Mouse (Mus musculus): ENCODE results near the gene Kirrel3. TPM values are rescaled to one million over a fixed set of nuclear protein-coding genes. Genes with fewer than 3 reads are reported as not detected.

The Kirrel3 gene
- polyA plus RNA-seq, 1 experiment from 2014 or later, result 2.2 TPM

GRCm38 (mm10) chr9:34912273-34912972 is 426.7 kb downstream of the Kirrel3 start:
- Histone ChIP-seq H3K27ac (no peak overlapping the region), H3K36me3 (no peaks in the 10 kb centered on the region), H3K4me1 (no peaks in the 10 kb centered on the region), H3K27me3 (ENCODE audit: low read depth, poor library complexity, severe bottlenecking) (no peaks in the 10 kb centered on the region), H3K9me3 (replicated peaks) (no peaks in the 10 kb centered on the region), H3K4me3 (no peak overlapping the region)
- DNase-seq (ENCODE audit: low spot score), result no peak
- 74% methylated on average over 2 of the region's 2 CpGs for WGBS

DNA sequence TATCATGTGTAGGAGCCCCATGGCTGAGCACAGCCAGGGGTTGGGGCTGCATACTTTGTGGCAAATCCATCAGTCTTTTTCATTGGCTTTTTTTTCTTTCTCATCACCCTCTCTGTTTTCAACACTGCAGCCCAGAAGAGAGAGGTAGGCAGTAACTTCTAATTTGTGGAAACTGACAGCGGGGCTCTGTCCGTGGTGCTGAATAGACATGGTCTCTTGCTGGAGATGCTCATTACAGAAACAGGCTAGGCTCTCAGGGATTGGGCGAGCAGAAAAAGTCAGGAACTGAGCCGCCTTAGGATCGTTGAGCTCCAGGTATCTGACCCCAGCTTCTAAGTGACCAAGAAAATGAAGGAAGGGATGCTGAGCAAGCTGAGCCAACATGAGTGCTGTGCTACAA is 427.3 kb downstream of the Kirrel3 start:
- Histone ChIP-seq H3K36me3 (no peaks in the 10 kb centered on the region), H3K4me3 (no peak overlapping the region), H3K9me3 (replicated peaks) (no peaks in the 10 kb centered on the region), H3K27me3 (ENCODE audit: low read depth, poor library complexity, severe bottlenecking) (no peaks in the 10 kb centered on the region), H3K27ac (no peak overlapping the region), H3K4me1 (no peaks in the 10 kb centered on the region)
- DNase-seq (ENCODE audit: low spot score), result peak; percentile 86
- whole genome bisulfite sequencing, result 8% methylated on average over 5 of the region's 5 CpGs

GRCm38 (mm10) chr9:34918976-34919375 is 433.3 kb downstream of the Kirrel3 start:
- no peaks in the 10 kb centered on the region for H3K36me3 ChIP-seq
- no peaks in the 10 kb centered on the region for H3K9me3 ChIP-seq (replicated peaks)
- no peak for DNase-seq (ENCODE audit: low spot score)
- no peaks in the 10 kb centered on the region for H3K4me1 ChIP-seq
- no peak overlapping the region for H3K27ac ChIP-seq
- H3K27me3 ChIP-seq (ENCODE audit: low read depth, poor library complexity, severe bottlenecking), result no peaks in the 10 kb centered on the region
- H3K4me3 ChIP-seq, result no peak overlapping the region
- WGBS, result 95% methylated on average over 5 of the region's 5 CpGs

DNA sequence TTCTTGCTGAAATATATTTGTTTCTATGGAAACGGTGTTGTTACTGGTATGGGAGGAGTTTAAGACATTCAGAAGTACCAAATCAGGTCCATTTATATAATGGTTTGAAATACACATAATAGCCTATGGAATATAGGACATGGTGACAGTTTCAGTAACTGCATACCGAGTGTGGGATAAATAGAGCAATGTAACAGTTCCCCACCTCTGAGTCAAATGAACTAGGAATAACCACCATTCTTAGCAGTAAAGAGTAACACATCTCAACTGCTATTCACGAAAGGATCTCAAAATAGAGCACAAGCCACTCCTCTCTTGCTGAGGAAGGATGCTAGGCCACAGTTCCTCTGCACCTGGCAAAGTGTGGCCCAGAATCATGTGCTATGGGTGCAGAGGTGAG is 434.4 kb downstream of the Kirrel3 start:
- Histone ChIP-seq H3K27me3 (ENCODE audit: low read depth, poor library complexity, severe bottlenecking) (no peaks in the 10 kb centered on the region), H3K4me3 (no peak overlapping the region), H3K27ac (no peak overlapping the region), H3K4me1 (no peaks in the 10 kb centered on the region), H3K9me3 (replicated peaks) (no peaks in the 10 kb centered on the region), H3K36me3 (no peaks in the 10 kb centered on the region)
- WGBS, result 85% methylated on average over 3 of the region's 3 CpGs
- DNase-seq (ENCODE audit: low spot score), result no peak

DNA sequence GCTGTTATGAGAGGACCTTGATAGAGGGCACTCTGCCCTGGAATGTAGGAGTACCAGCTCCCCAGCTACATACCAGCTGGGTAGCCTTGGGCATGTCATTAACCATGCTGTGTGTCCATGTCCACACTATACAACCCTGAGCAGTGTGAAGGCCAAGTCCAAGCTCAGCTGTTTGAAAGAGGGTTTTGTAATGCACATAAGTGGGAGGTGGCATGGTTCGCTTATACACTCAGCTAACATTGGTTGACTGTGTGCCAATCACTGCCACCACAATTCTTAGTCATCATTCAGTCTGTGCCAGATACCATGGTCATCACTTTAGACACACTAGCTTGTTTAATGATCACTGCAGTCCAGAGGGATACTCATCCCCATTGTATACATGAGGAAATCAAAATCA is 436.2 kb downstream of the Kirrel3 start:
- Histone ChIP-seq H3K36me3 (no peaks in the 10 kb centered on the region), H3K9me3 (replicated peaks) (no peaks in the 10 kb centered on the region)
- WGBS, result 100% methylated on average over 1 of the region's 1 CpGs

GRCm38 (mm10) chr9:34922716-34923115 is 437.0 kb downstream of the Kirrel3 start:
- 83% methylated on average over 6 of the region's 6 CpGs for WGBS
- Histone ChIP-seq H3K27me3 (ENCODE audit: low read depth, poor library complexity, severe bottlenecking) (no peaks in the 10 kb centered on the region), H3K4me1 (no peaks in the 10 kb centered on the region), H3K9me3 (replicated peaks) (no peaks in the 10 kb centered on the region), H3K4me3 (no peak overlapping the region), H3K36me3 (no peaks in the 10 kb centered on the region), H3K27ac (no peak overlapping the region)
- DNase-seq (ENCODE audit: low spot score), result no peak

More for the DNA sequence above, 436.2 kb downstream of the Kirrel3 start:
- DNase-seq (ENCODE audit: low spot score), result no peak
- no peaks in the 10 kb centered on the region for H3K4me1 ChIP-seq
- H3K27ac ChIP-seq, result no peak overlapping the region
- H3K27me3 ChIP-seq (ENCODE audit: low read depth, poor library complexity, severe bottlenecking), result no peaks in the 10 kb centered on the region
- no peak overlapping the region for H3K4me3 ChIP-seq

- 86% methylated on average over 14 of the region's 14 CpGs for WGBS
These were observed 437.6 kb downstream of the Kirrel3 start for GRCm38 (mm10) chr9:34923134-34923931.

DNA sequence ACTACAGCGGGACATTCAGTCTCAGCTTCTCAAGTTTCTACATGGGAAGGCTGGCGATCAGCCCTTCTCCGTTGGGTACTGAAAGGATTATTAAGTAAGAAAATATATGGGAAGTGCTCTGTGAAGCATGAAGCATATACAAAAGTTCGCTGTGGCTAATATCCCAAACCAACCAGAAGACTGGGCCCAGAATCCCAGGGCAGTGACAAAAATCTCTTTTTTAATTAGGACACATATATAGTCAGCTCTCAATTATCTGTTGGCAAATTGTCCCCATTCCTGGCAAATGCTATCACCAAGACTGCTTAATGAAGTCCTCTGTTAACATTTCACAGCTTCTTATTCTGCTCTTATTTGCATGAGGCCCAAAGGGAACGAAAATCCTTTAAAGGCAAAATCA is 439.9 kb downstream of the Kirrel3 start:
- Histone ChIP-seq H3K9me3 (replicated peaks) (no peaks in the 10 kb centered on the region), H3K4me1 (no peaks in the 10 kb centered on the region), H3K27ac (no peak overlapping the region), H3K27me3 (ENCODE audit: low read depth, poor library complexity, severe bottlenecking) (no peaks in the 10 kb centered on the region), H3K4me3 (no peak overlapping the region), H3K36me3 (no peaks in the 10 kb centered on the region)
- DNase-seq (ENCODE audit: low spot score), result no peak
- 89% methylated on average over 5 of the region's 5 CpGs for WGBS

More at GRCm38 (mm10) chr9:34923134-34923931, 437.6 kb downstream of the Kirrel3 start:
- DNase-seq (ENCODE audit: low spot score), result no peak
- Histone ChIP-seq H3K27ac (no peak overlapping the region), H3K4me1 (no peaks in the 10 kb centered on the region), H3K9me3 (replicated peaks) (no peaks in the 10 kb centered on the region), H3K27me3 (ENCODE audit: low read depth, poor library complexity, severe bottlenecking) (no peaks in the 10 kb centered on the region), H3K4me3 (no peak overlapping the region), H3K36me3 (no peaks in the 10 kb centered on the region)

DNA sequence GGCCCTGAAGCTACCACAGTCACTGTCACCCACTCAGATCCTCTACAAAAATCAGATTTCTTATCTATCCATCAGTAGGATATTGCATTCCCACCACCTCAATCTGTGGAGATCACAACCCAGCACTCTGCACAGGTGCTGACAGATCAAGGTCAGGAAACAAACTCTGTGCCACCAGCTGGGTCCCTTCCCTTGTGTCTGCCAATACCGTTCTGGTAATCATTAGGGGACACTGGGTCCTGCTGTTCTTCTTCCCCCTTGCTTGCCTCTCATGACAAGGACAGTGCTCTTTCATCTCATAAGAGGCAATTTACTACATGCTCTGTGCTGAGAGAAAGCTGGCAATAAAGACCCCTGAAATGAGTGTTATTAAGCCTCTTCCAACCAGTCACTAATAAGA is 444.7 kb downstream of the Kirrel3 start:
- 36% methylated on average over 1 of the region's 1 CpGs for whole genome bisulfite sequencing
- DNase-seq (ENCODE audit: low spot score), result no peak

DNA sequence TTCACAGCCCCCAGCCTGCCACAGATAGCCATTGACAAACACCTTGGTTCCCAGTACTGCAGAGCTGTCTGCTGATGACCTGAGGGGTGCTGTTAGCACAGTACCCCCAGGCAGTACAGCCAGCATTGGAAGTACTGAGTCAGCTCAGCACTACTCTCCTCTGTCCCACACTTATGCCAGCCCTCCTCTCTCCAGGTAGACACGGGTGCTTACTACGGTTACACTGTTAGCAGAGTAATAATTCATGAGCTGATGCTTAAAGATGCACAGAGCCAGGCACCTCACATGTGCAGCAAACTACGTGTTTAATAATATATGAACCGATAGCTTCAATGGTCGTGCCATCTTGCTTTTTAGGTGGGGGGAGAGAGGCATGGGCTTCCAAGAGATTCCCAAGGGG is 452.4 kb downstream of the Kirrel3 start:
- H3K36me3 ChIP-seq, result no peaks in the 10 kb centered on the region
- DNase-seq (ENCODE audit: low spot score), result no peak
- H3K27me3 ChIP-seq (ENCODE audit: low read depth, poor library complexity, severe bottlenecking), result no peaks in the 10 kb centered on the region
- no peaks in the 10 kb centered on the region for H3K9me3 ChIP-seq (replicated peaks)
- no peak overlapping the region for H3K27ac ChIP-seq
- no peaks in the 10 kb centered on the region for H3K4me1 ChIP-seq
- 89% methylated on average over 5 of the region's 5 CpGs for WGBS
- H3K4me3 ChIP-seq, result no peak overlapping the region

More for the DNA sequence above, 444.7 kb downstream of the Kirrel3 start:
- Histone ChIP-seq H3K4me1 (no peaks in the 10 kb centered on the region), H3K9me3 (replicated peaks) (no peaks in the 10 kb centered on the region), H3K27me3 (ENCODE audit: low read depth, poor library complexity, severe bottlenecking) (no peaks in the 10 kb centered on the region), H3K4me3 (no peak overlapping the region), H3K36me3 (no peaks in the 10 kb centered on the region), H3K27ac (no peak overlapping the region)

- H3K4me3 ChIP-seq, result no peak overlapping the region
- no peaks in the 10 kb centered on the region for H3K36me3 ChIP-seq
- no peaks in the 10 kb centered on the region for H3K27me3 ChIP-seq (ENCODE audit: low read depth, poor library complexity, severe bottlenecking)
- no peaks in the 10 kb centered on the region for H3K9me3 ChIP-seq (replicated peaks)
- H3K27ac ChIP-seq, result no peak overlapping the region
- 94% methylated on average over 5 of the region's 5 CpGs for WGBS
- H3K4me1 ChIP-seq, result no peaks in the 10 kb centered on the region
- DNase-seq (ENCODE audit: low spot score), result no peak
These were observed 453.9 kb downstream of the Kirrel3 start for GRCm38 (mm10) chr9:34939621-34940020.

GRCm38 (mm10) chr9:34942122-34942831 is 456.6 kb downstream of the Kirrel3 start:
- Histone ChIP-seq H3K4me3 (no peak overlapping the region), H3K27ac (no peak overlapping the region), H3K27me3 (ENCODE audit: low read depth, poor library complexity, severe bottlenecking) (0 out of 2 replicates have a peak, but pooled peaks cover 3% of the 10 kb centered on the region), H3K4me1 (peaks cover 2% of the 10 kb centered on the region), H3K36me3 (no peaks in the 10 kb centered on the region), H3K9me3 (replicated peaks) (no peaks in the 10 kb centered on the region)
- 79% methylated on average over 6 of the region's 6 CpGs for WGBS
- no peak for DNase-seq (ENCODE audit: low spot score)

DNA sequence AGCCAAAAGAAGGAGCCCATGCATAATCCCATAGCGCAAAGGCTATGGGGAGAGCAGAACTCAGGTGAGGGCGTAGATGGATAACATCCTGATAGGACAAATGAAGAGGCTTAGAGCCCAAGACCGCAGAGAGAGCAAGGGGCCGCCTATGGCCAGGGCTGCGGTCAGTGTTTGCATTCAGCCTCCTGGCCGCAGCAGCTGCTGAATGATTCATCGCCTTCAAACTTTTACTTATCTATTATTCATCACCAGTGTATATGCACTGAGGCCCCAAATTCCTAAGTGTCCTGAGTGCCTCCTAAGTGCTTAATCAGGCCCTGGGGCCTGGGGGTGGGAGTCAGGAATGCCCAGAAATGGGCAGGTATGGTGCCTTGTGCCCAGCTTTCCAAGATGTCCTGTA is 457.3 kb downstream of the Kirrel3 start:
- WGBS, result 93% methylated on average over 7 of the region's 7 CpGs
- no peak overlapping the region for H3K27ac ChIP-seq

More for the DNA sequence above, 457.3 kb downstream of the Kirrel3 start:
- H3K27me3 ChIP-seq (ENCODE audit: low read depth, poor library complexity, severe bottlenecking), result peaks cover 6% of the 10 kb centered on the region; the same call in 1 of the 2 replicates
- H3K9me3 ChIP-seq (replicated peaks), result no peaks in the 10 kb centered on the region
- DNase-seq (ENCODE audit: low spot score), result no peak
- H3K4me3 ChIP-seq, result no peak overlapping the region
- H3K4me1 ChIP-seq, result peaks cover 5% of the 10 kb centered on the region
- no peaks in the 10 kb centered on the region for H3K36me3 ChIP-seq
